ENCODE assay signal across 8 mouse cellular contexts in genomic region chr1:35879388-35880093, GRCm38 (mm10).
DNase-seq lines count a peak whose midpoint lies in the region.

No protein-coding gene starts in this region.

- DNase-seq in MN1 (ENCODE audit: low spot score) (peak; percentile 63), liver (no peak)
- peak; percentile 43 for DNase-seq in cerebellum, adult 8-10 months
- peak; percentile 98 for DNase-seq in heart, adult 11 months
- peak; percentile 96 for DNase-seq in layer of hippocampus, adult 9-11 months
- peak; percentile 57 for DNase-seq in lung, postnatal 36 days
- DNase-seq in thymus, postnatal 36 days: no peak
- no peak for DNase-seq in retina, embryonic 14.5 days (ENCODE audit: low spot score)

Comparison
In these comparisons a context has a peak if more than half of its experiments do, and no peak if none do; other contexts are left out.
1. DNase-seq: peak in MN1 (single experiment), cerebellum, adult 8-10 months (single experiment), heart, adult 11 months (single experiment), layer of hippocampus, adult 9-11 months (single experiment) and lung, postnatal 36 days (single experiment); none in thymus, postnatal 36 days (0 of 2), retina, embryonic 14.5 days (single experiment) and liver (single experiment).